Mouse (Mus musculus) urinary bladder, adult 2 months (tissue): Measurements from ENCODE around the gene Spsb1. TPM values are rescaled to one million over a fixed set of nuclear protein-coding genes. Genes with fewer than 3 reads are reported as not detected.
A peak's percentile ranks its signal among the peaks of the same experiment; 100 is the strongest.

Experiments
- DNase-seq: peaks from one replicate; pipeline ENCODE4 v3.0.0; 2022; ENCODE audit warnings: low spot score
- polyA plus RNA-seq: library from polyadenylated mRNA; depleted of rRNA; stranded (reverse); fragments of >200 nt; gene quantifications from 2 replicates; pipeline ENCODE4 v1.2.3, GENCODE M21; 2012

The Spsb1 gene
- polyA plus RNA-seq, 1 experiment, result 21.0 TPM

GRCm38 (mm10) chr4:149913709-149914370 is 41.0 kb downstream of the Spsb1 start:
- no peak for DNase-seq

GRCm38 (mm10) chr4:149912451-149912850 is 42.4 kb downstream of the Spsb1 start:
- no peak for DNase-seq

GRCm38 (mm10) chr4:149910558-149910957 is 44.3 kb downstream of the Spsb1 start:
- DNase-seq, result no peak

- DNase-seq, result no peak
Measured at GRCm38 (mm10) chr4:149909551-149909950, 45.3 kb downstream of the Spsb1 start.

- no peak for DNase-seq
Measured at GRCm38 (mm10) chr4:149908923-149909322, 45.9 kb downstream of the Spsb1 start.

GRCm38 (mm10) chr4:149907656-149908055 is 47.2 kb downstream of the Spsb1 start:
- no peak for DNase-seq

- no peak for DNase-seq
Measured at GRCm38 (mm10) chr4:149906921-149907320, 47.9 kb downstream of the Spsb1 start.

GRCm38 (mm10) chr4:149905302-149905974 is 49.4 kb downstream of the Spsb1 start:
- DNase-seq, result no peak

- DNase-seq, result no peak
Measured at GRCm38 (mm10) chr4:149903026-149903425, 51.8 kb downstream of the Spsb1 start.

DNA sequence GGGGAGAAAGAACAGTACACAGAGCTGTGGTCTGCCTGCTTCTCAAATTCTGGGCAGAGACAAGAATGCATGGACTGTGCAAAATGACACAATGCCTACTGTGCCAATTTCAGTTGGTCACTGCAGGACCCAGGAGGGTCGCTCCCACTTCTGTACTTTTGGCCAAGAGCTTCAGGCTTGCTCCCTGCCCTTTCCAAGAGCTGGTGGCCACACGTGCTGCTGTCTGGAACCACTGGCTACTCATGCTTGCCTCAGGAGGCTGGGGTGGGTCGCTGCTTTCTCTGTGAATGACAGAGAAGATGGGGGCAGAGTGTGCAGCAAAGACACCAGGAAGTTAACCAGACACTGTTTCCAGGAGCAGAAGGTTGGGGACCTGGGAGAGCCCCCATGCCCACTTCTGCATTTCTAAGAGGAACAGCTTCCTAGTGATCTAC is 53.5 kb downstream of the Spsb1 start:
- no peak for DNase-seq

DNA sequence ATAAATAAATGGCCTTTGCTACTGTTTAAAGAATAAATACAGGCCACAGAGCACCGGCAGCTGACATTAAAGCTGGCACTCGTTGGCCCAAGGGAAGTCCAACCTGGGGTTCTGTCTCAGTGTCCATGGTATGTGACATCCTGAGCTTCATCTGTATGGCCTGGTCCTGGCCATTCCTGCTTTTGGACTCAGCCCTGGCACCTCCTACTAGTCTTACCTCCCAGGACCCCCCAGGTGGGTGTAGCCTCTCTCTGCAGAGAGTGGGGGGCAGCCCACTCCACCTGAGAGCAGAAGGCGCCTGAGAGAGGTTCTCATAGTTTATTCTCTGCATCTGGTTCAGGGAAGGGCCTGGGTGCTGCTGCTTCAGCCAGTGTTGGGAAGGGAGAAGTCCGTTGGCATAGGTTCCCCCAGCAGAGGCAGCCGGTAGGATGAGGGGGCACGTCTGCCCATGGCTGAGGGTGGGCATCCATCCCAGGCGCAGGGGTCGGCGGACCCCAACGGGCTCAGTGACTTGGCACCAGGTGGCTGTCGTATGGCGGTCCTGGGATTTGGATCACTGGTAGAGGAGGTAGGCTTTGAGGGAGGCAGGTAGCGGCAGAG is 57.1 kb downstream of the Spsb1 start:
- no peak for DNase-seq

DNA sequence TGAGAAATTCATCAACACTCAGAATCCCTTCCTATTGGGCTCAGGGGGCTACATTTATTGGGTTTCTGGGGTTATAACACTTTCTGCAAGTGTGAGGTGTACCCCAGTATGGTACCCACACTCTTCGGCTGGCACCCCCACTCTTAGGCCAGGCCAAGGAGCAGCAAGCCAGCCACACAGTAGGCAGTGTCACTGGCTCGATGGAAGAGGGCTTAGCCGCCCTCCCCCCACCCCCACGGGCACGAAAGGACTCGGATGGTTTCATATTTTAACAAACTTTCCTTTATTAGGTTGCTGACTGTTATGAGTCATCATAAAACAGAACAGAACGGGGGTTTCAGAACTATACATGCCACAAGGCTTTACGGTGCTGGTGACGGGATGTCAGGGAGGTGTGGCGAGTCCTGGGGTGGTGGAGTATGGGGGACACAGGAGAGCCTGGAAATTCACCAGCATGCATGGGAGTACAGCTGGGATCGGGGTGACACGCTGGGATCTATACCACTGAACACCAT is 58.8 kb downstream of the Spsb1 start:
- no peak for DNase-seq

GRCm38 (mm10) chr4:149895226-149895625 is 59.6 kb downstream of the Spsb1 start:
- no peak for DNase-seq

DNA sequence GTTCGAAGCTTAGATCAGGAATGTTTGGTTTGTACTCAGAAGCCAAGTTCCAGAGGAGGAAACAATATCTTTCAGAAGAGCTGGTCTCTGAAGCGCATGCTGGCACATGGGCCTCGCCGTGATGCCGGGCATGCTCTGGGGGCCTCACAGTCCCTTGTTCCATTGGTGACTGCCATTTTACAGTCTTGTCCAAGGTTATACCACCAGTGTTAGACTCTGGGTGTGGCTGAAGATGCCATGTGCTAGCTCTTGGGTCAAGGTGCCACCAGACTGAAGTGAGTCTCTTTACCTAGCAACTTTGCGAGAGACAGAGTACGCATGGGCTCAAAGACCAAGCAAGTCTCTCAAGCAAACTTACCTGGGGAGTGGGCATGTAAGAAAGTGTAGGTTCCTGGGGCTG is 60.5 kb downstream of the Spsb1 start:
- no peak for DNase-seq

GRCm38 (mm10) chr4:149893611-149894151 is 61.2 kb downstream of the Spsb1 start:
- DNase-seq, result no peak

DNA sequence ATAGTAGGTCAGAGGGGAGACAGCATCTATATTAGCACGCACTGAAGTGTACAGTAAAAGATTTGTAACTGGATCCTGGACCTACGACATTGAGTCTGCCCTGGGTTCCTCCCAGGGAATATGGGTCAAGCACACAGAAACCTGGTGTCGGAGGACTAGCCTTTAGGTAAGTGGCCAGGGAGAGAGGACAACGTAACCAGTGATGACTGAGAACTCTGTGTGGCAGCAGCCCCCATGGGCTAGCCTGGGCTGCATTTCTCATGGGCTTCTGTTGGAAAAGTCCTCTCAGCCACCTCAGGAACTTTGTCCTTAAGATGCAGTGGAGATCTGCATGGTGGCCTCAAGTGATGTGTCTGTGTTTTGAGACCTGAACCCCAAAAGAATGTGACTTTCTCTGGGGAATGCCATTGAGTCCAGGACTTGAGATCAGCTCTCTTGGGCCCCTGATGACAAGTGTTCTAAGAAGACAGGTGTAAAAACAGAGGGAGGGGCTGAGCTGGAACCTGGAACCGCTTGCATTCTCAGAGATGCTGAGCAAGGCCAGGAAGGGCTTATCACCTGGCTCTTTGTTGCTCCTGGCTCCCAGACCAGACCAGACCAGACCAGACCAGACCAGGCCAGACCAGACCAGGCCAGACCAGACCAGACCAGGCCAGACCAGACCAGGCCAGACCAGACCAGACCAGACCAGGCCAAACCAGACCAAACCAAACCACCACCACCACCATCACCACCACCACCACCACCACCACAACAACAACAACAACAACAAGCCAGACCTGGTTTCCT is 63.5 kb downstream of the Spsb1 start:
- DNase-seq, result no peak

- DNase-seq, result no peak
Measured at GRCm38 (mm10) chr4:149890551-149890950, 64.3 kb downstream of the Spsb1 start.

GRCm38 (mm10) chr4:149889851-149890250 is 65.0 kb downstream of the Spsb1 start:
- peak; percentile 56 for DNase-seq

DNA sequence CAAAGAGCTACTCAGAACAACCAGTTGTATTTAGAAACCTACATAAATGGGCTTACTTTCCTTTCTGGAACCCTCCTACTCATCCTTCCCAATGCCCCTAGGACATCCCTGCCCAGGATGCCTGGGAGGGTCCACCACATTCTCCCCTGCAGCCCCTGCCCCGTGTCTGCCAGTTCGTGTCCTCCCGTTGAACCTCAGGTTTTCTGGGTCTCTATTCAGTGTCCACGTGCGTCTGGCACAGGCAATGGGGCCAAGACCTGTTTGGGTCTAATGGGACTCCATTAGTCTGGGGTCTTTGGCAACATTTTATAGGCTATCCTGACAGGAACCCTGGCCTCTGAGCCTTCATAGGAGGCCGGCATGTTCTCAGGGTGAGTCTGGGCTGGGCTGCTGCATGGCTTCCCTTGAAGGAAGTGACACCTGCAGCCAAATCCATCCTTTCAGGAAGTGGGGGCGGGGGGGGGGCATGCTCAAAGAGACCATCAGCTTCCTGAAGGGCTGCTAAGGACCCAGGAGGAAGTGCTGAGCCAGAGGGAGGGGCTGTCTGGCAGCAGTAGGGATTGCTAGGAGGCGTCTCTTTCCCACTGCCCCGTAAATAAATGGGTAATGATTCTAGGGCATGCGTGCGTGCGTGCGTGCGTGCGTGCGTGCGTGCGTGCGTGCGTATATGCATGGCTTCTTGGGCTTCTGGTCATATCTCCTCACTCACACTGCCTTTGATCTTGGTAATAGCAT is 65.9 kb downstream of the Spsb1 start:
- DNase-seq, result no peak

- no peak for DNase-seq
Measured at GRCm38 (mm10) chr4:149888156-149888555, 66.7 kb downstream of the Spsb1 start.
